Mouse (Mus musculus) intestine, embryonic 16.5 days (tissue): Measurements from ENCODE around the gene 4932438H23Rik. TPM values are rescaled to one million over a fixed set of nuclear protein-coding genes. Genes with fewer than 3 reads are reported as not detected.
A peak's percentile ranks its signal among the peaks of the same experiment; 100 is the strongest.
"Not testable (repeated sequence)": the region's sequence is repeated elsewhere in the genome, so short reads cannot be mapped to it uniquely, and the experiment has no call there.

Source experiments
- ATAC-seq: fragments of 200-750 bp; cut with Nextera tagmentation; 2 replicates; pipeline ENCODE4 v1.8.0; 2017; ENCODE audit warnings: moderate TSS enrichment, moderate library complexity
- H3K27ac ChIP-seq: fragments of 300-500 bp; sonication (generic); 2 replicates; pipeline ENCODE4 v1.5.1; 2014; ENCODE audit warnings: mild to moderate bottlenecking, low read length
- H3K27me3 ChIP-seq: fragments of 300-500 bp; sonication (generic); replicated peaks from 2 replicates; pipeline ENCODE4 v1.6.1; 2014; ENCODE audit warnings: low read length, control low read depth, mixed read lengths; ENCODE audit not compliant: control insufficient read depth, insufficient read depth
- H3K36me3 ChIP-seq: fragments of 300-500 bp; sonication (generic); 2 replicates; pipeline ENCODE4 v1.6.1; 2014; ENCODE audit warnings: low read length, control low read depth; ENCODE audit not compliant: control insufficient read depth, insufficient read depth
- H3K4me1 ChIP-seq: fragments of 300-500 bp; sonication (generic); 2 replicates; pipeline ENCODE4 v1.6.1; 2014; ENCODE audit warnings: low read length, control low read depth, mixed read lengths; ENCODE audit not compliant: control insufficient read depth, insufficient read depth
- H3K4me2 ChIP-seq: fragments of 300-500 bp; sonication (generic); 2 replicates; pipeline ENCODE4 v1.6.1; 2014; ENCODE audit warnings: low read depth, low read length, control low read depth
- H3K4me3 ChIP-seq: fragments of 300-500 bp; sonication (generic); 2 replicates; pipeline ENCODE4 v1.5.1; 2014; ENCODE audit warnings: mild to moderate bottlenecking, low read length
- H3K9ac ChIP-seq: fragments of 300-500 bp; sonication (generic); 2 replicates; pipeline ENCODE4 v1.6.1; 2014; ENCODE audit warnings: low read depth, low read length
- H3K9me3 ChIP-seq: fragments of 300-500 bp; sonication (generic); 2 replicates; pipeline ENCODE4 v1.6.1; 2016; ENCODE audit warnings: low read length, control low read depth; ENCODE audit not compliant: control insufficient read depth
- WGBS: fragments of 180-500 bp; shearing (Covaris S2); extraction: QIAGEN DNeasy Blood & Tissue Kit; methylation state at CpG from one replicate; pipeline ENCODE4 v1.1.7; 2014; 5-methylcytosine and 5-hydroxymethylcytosine counted together
- polyA plus RNA-seq: library from polyadenylated mRNA; unstranded; fragments of >200 nt; fragmentation: Nextera tagmentation; extraction: Ambion mirVana; gene quantifications from 2 replicates; pipeline ENCODE4 v1.2.1, GENCODE M21; 2015

Gene 4932438H23Rik
- polyA plus RNA-seq, 1 experiment from 2014 or later = 0.17 TPM

DNA sequence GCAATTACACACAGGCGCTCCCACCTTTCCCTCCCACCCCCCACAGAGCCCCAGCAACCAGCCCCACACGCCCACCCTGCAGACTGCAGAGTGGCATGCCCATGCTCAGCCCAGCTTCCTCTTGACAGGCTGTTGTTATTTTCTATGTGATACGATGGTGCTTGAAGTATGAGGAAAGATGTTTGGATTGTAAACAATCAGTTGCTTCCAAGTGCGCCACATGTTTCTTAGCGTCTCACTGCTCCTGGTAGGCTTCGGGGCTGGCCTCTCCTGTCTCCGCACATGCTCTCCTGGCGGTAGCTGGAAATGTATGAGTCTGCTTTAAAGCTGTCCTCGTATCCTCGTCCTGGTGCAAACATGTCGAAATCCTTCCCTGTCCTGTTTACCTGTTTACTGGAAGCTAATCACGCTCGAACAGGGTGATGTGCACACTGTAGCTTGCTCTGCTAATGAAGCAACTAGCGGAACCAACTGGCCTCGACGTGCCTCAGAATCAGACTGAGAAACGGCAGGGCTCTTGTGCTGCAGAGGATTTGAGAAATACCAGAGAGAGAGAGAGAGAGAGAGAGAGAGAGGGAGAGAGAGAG lies 9.6 kb downstream of the 4932438H23Rik start:
- Histone ChIP-seq H3K9me3 (no peaks in the 10 kb centered on the region), H3K27ac (no peak overlapping the region), H3K27me3 (peaks cover 5% of the 10 kb centered on the region; the same call in 1 of the 2 replicates), H3K9ac (no peak overlapping the region), H3K4me1 (no peaks in the 10 kb centered on the region), H3K4me2 (no peak overlapping the region), H3K4me3 (no peak overlapping the region), H3K36me3 (no peaks in the 10 kb centered on the region)
- 47% methylated on average over 17 of the region's 17 CpGs for WGBS
- no peak for ATAC-seq

- no peak overlapping the region for H3K9ac ChIP-seq
- no peaks in the 10 kb centered on the region for H3K9me3 ChIP-seq
- no peak overlapping the region for H3K27ac ChIP-seq
- no peak for ATAC-seq
- 81% methylated on average over 21 of the region's 21 CpGs for WGBS
- H3K4me1 ChIP-seq = no peaks in the 10 kb centered on the region
- peaks cover 5% of the 10 kb centered on the region; the same call in 1 of the 2 replicates for H3K27me3 ChIP-seq
- H3K4me3 ChIP-seq = no peak overlapping the region
- H3K4me2 ChIP-seq = no peak overlapping the region
- no peaks in the 10 kb centered on the region for H3K36me3 ChIP-seq
Observed at GRCm38 (mm10) chr16:91084307-91085238, 10.3 kb downstream of the 4932438H23Rik start.

DNA sequence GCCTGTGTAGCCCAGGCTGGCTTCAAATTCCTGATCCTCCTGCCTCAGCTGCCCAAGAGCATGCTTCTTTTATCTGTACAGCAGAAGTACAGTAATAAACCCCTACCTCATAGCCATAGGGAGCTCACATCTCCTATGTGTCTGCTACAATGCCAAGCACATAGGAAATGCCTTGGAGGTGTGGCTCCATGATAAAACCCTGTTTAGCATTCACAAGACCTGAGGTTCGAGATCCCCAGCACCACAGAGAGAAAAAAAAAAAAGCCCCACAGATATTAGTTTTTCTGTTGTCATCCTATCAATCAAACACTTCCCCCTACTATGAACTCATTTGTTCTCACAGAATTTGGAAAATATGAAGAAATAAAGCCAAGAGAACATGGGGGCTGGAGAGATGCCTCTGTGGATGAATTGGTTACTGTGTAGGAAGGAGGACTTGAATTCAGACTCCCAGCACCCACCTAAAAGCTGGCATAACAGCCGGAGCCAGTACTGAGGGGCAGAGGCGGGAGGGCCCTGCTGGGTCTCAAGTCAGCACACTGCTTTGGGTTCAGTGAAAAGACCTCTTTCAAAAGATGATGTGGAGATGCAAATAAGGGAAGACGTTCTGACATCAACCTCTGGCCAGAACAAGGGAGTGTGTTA lies 11.8 kb downstream of the 4932438H23Rik start:
- H3K36me3 ChIP-seq = no peaks in the 10 kb centered on the region
- H3K27ac ChIP-seq = no peak overlapping the region
- H3K4me3 ChIP-seq = no peak overlapping the region
- no peaks in the 10 kb centered on the region for H3K9me3 ChIP-seq
- H3K27me3 ChIP-seq = peaks cover 5% of the 10 kb centered on the region; the same call in 1 of the 2 replicates
- no peaks in the 10 kb centered on the region for H3K4me1 ChIP-seq
- no peak overlapping the region for H3K4me2 ChIP-seq
- ATAC-seq = no peak
- 75% methylated on average over 4 of the region's 4 CpGs for WGBS
- H3K9ac ChIP-seq = no peak overlapping the region

DNA sequence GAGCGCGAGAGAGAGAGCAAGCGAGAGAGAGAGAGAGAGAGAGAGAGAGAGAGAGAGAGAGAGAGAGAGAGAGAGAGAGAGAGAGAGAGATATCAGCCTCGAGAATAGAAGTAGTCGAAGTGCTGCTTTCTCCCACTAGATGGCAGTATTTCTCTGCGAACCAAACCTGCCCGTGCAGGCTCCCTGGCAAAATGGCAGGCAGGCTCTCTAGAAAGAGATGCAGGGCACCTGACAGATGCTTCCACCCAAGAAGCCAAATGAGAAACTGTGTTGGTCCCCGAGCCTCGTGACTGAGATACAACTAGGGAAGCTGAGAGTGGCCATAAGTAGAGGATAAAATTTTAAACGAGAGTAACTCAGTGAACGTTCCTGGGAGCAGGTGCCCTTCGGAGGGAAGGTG lies 13.4 kb downstream of the 4932438H23Rik start:
- no peak for ATAC-seq
- H3K36me3 ChIP-seq = no peaks in the 10 kb centered on the region

GRCm38 (mm10) chr16:91076180-91076579 lies 18.7 kb downstream of the 4932438H23Rik start:
- no peak overlapping the region for H3K4me2 ChIP-seq
- no peak overlapping the region for H3K4me3 ChIP-seq
- WGBS = 76% methylated on average over 5 of the region's 5 CpGs

More for the DNA sequence above, 13.4 kb downstream of the 4932438H23Rik start:
- Histone ChIP-seq H3K4me2 (no peak overlapping the region), H3K27ac (no peak overlapping the region), H3K9ac (no peak overlapping the region), H3K9me3 (no peaks in the 10 kb centered on the region), H3K4me3 (no peak overlapping the region), H3K27me3 (peaks cover 5% of the 10 kb centered on the region; the same call in 1 of the 2 replicates), H3K4me1 (no peaks in the 10 kb centered on the region)
- 29% methylated on average over 9 of the region's 12 CpGs for WGBS

GRCm38 (mm10) chr16:91075423-91075822 lies 19.5 kb downstream of the 4932438H23Rik start:
- H3K4me3 ChIP-seq = not testable (repeated sequence)

More at GRCm38 (mm10) chr16:91076180-91076579, 18.7 kb downstream of the 4932438H23Rik start:
- Histone ChIP-seq H3K27ac (no peak overlapping the region), H3K36me3 (no peaks in the 10 kb centered on the region), H3K9me3 (no peaks in the 10 kb centered on the region), H3K9ac (no peak overlapping the region), H3K4me1 (no peaks in the 10 kb centered on the region), H3K27me3 (no peaks in the 10 kb centered on the region)
- no peak for ATAC-seq

GRCm38 (mm10) chr16:91073163-91073892 lies 21.6 kb downstream of the 4932438H23Rik start:
- H3K9ac ChIP-seq = no peak overlapping the region
- no peak overlapping the region for H3K27ac ChIP-seq
- no peaks in the 10 kb centered on the region for H3K27me3 ChIP-seq
- no peak overlapping the region for H3K4me2 ChIP-seq
- H3K4me1 ChIP-seq = peaks cover 10% of the 10 kb centered on the region; the same call in 1 of the 2 replicates
- no peaks in the 10 kb centered on the region for H3K36me3 ChIP-seq
- 26% methylated on average over 24 of the region's 24 CpGs for WGBS
- no peak overlapping the region for H3K4me3 ChIP-seq
- H3K9me3 ChIP-seq = no peaks in the 10 kb centered on the region
- ATAC-seq = peak; percentile 97

More at GRCm38 (mm10) chr16:91075423-91075822, 19.5 kb downstream of the 4932438H23Rik start:
- H3K4me2 ChIP-seq, H3K36me3 ChIP-seq, H3K27ac ChIP-seq, H3K9ac ChIP-seq, ATAC-seq, H3K9me3 ChIP-seq, H3K4me1 ChIP-seq, H3K27me3 ChIP-seq: not testable (repeated sequence)
- 75% methylated on average over 8 of the region's 8 CpGs for WGBS

DNA sequence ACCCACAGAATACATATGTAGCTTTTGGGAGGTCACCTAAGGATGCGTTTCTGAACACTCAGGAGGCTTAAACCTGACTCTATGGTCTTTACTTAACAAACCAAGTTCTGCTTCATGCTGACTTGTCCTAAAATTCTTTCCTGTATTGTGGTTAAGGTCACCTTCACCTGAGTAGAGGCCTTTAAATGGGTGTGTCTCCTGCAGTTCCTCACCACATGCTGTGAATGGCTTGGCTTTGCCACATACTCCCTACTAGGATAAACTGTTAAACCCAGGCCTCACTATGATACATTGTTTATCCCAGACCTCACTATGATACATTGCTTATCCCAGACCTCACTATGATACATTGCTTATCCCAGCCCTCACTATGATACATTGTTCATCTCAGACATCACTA lies 22.7 kb downstream of the 4932438H23Rik start:
- Histone ChIP-seq H3K9ac (no peak overlapping the region), H3K9me3 (no peaks in the 10 kb centered on the region), H3K4me2 (no peak overlapping the region), H3K4me3 (no peak overlapping the region), H3K36me3 (no peaks in the 10 kb centered on the region), H3K27ac (no peak overlapping the region), H3K27me3 (no peaks in the 10 kb centered on the region), H3K4me1 (peaks cover 10% of the 10 kb centered on the region; the same call in 1 of the 2 replicates)
- WGBS = 90% methylated on average over 1 of the region's 1 CpGs
- no peak for ATAC-seq
